Mouse (Mus musculus) mature B cell (primary cell): ENCODE results near the gene Foxn3.

Experiments
- in situ Hi-C: fragments of 300-500 bp; cut with MboI; formaldehyde crosslinking; loops from 2 replicates; pipeline ENCODE4 v1.14.3; 2019

Foxn3 gene

DNA sequence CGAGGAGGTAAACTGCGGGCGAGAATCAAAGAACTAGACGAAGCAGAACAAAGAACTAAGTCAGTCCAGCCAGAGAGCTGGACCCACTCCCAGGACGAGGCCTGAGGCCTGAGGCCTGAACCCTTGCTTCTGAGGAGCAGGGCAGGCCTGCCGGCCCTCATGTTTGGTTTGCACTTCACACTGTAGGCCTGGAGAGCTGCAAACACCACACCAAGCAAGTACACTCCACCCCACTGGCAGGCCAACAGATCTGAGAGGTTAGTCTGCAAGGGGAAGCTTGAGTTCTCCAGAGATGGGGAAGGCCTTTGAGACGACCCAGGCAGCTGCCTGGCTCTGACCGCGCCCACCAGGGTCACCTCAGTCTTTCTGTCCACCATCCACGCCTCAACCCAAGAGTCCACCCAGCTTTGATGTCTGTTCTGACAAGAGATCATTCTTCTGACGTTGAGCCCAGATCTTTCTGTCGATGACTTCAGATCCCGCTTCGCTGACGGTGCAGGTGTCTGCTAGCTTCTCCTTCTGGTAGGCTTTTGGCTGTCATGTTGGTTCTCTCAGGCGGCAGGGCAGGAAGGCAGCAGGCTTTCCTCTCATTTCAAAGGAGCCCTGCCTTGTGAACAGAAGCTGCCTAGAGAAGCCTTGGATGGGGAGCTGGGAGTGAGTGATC lies 231.1 kb downstream of the Foxn3 start:
- in situ Hi-C loops: no loop called here

DNA sequence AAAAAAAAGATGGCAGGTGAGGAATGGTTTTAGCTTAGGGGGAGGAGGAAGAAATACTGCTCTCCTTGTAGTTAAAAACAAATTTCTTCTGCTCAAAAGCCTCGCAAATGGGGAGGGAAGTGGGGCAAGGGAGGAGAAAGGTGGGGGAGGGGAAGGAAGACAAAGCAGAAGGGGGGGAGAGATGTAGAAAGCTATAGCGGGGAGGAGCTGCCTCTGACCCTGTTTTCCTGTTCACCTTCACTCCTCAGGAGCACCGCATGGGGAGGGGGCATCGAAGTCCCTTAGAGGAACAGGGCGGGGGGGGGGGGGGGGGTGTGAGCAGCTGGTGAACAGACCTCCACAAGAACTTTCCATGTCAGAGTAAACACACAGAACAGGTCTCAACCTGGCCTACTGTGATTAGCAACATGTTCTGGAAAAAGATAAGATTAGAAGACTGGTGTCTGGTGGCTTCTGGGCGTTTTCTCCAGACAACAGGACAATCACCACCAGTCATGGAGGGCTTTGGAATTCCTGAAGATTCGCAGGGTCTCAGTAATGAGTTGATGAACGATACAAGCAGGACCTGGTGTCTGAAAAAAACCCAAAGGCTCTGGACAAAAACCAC lies 231.9 kb downstream of the Foxn3 start:
- in situ Hi-C loops: no loop called here

DNA sequence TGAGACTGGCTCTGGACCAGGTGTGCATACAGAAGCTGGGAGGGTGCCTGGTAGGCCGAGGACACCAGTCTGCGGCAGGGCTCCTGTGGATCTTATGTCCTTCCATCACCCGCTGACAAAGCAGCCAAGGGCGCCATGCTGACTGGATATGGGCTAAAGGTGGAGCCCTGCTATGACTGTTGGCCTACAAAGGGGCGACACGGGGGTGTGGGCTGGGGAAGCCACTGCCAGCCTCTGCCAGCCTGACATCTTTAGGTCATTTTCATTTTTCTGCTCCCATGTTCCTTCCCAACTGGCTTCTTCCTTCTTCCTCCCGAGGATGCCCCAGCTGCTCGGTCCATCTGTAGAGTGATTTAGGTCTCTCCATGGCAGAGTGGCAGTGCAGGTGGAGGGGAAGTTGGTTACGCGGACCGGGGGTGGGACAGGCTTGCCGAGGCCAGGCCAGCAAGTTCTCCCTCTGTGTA lies 232.5 kb downstream of the Foxn3 start:
- in situ Hi-C loops: no loop called here

DNA sequence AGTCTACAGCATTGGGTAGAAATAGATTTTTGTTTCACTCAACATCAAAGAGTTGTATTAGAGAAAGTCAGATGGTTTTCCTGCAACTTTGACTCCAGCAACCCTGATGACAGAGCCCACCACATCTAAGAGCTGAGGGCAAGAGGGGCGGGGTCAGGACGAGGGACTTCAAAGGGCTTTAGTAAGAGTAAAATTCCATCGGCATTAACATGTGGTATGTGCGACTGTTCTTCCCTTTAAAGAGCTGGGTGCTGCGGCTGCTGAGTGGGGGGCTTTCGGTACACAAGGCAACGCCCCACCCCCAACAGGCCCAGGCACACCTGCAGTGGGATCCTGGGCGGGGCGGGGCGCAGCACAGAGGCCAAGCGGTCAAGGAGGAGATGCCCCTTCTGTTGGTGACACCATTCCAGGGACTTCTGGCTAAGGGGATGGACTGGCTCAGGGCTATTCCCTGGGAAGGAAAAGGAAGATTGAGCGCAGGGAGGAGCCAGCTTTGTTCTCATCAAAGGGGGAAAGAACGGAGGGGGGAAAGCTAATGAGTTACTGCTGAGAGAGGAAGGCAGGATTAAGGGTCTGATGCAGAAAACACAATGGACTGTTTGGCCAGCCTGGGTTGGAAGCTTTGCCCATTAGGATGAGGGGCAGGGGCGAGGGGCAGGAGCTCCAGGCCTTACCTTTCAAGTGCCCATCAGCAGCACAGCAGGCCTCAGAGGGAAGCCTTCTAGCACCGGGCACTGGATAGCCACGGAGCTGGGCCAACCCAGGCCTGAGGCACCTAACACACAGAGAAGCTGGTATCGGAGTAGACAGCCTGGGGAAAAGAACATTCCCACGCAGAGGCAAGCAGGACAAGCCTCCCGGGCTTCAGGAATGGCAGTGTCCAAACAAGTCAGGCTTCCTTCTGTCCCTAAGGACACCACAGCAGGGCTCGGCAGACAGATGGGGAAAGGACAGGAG lies 233.8 kb downstream of the Foxn3 start:
- in situ Hi-C loops: no loop called here

DNA sequence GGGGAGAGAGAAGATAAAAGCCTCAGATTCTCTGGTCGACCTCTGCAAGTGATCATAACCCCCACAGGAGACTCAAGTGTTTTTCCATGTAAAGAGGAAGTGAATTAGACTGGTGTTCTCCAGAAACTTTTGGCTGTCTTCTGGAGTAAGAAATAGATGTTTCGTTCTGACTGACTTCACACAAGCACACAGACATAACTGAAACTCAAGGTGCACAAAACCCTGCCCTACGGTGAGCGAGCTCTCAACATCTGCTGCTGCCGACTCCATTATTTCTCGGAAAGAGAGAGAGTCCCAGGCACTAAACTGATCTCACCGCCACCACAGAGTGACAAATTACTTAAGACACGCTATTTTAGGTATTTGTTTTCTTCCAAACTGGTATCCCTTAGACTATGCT lies 237.2 kb downstream of the Foxn3 start:
- in situ Hi-C loops: no loop called here

DNA sequence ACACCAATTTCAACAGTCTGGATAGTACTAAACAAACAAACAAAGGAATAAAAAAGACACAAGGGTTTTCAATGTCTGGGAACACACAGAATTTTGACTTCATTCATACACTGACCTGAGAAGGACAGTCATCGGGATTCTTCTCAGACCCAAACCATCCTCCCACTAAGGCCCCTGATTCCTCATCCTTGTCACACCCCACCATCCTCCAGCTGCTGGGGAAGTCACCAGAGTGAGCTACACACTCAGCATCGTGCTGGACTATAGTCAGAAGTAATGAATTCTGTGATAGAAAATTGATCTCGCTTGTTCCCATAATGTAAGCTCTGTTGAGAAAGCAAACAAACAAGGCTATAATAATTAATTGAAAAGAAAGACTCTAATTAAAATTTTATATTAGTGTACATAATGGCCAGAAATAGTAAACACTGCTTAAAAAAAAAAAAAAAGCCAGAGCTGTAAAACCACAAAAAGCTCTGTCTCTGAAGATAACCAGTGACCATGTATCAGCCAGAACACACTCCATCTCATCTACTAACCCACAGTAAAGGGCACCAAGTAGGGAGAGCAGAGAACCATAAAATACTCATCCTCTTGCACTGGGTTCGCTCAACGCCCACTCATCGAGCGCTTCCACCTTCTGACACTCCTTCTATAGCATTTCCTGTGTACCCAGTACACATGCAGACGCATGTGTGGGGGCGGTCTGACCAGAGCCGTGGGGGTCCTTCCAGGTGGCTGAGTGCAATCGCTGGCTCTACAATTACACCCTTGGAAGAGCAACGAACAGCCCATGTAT lies 241.6 kb downstream of the Foxn3 start:
- in situ Hi-C loops: no loop called here

DNA sequence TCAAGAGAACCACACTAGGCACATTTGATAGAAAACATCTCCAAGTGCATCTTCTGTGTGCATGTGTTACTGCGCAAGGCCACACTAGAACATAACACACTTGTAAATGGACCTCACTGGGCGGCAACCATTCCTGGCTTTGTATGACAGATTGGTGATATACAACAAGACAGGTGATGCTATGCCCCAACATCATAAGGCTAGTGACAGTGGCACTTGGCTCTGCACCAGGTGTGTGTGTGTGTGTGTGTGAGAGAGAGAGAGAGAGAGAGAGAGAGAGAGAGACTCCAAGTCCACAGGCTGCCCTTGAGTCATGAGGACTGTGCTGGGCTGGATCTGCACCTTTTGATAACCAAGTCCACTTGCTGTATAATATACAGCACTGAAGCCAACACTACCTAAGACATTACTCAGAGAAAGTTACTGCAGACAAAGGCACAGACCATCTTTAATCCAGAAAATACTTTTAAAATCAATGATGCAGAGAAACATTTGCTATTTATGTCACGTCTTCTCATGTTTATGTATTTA lies 242.4 kb downstream of the Foxn3 start:
- in situ Hi-C loops: no loop called here

DNA sequence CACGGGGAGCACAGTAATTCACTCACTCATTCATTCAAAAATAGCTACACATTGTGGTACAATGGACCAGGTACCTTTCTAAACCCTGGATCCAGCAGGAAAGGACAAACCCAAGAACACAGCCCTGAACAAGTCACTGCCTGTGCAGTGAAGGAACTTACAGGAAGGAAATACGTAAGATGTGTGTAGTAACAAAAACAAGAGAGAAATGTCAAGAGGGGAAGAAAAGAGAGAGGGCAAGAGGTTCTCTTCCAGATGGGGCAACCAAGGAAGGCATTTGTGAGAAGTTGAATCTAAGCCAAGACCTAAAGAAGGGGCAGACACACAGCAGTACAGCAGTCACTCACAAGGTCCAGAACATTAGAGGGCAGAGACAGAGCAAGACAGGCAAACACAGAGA lies 243.5 kb downstream of the Foxn3 start:
- in situ Hi-C loops: no loop called here

DNA sequence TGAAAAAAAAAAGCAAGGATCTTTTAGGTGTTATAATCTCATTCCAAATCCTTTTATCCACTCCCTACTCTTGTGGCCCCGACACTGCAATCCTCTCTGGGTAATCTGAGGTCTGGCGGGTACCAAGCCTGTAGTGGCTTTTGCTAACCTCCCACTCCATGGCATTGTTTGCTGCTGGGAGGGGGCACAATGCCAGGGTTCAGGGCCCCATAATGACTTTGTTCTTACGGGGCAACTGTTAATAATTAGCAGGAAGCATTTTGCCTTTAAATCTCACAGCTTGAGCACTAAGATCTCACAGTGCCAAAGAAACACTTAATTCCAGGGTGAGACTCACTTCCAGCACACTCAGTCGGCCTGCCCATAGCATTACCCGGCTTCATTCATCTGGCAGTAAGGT lies 244.2 kb downstream of the Foxn3 start:
- in situ Hi-C loops: no loop called here

DNA sequence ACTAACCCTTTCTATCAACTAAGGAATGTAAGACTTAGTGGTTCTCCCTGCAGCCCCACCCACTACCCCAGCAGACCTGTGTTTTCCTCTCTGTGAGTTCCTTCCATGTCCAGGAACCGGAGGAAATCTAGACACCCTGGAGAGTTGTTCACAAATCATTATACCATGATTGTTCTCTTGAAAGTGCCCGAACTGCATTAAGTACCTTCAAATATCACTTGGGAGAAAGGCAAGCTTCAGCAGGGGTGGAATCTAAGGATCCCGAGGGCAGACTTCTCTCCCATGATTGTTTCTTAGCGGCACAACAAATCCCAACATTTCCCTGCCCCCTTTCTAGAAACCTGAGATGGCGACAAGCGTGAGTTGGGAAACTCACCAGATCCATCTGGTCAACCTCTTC lies 247.5 kb downstream of the Foxn3 start:
- in situ Hi-C loops: no loop called here

DNA sequence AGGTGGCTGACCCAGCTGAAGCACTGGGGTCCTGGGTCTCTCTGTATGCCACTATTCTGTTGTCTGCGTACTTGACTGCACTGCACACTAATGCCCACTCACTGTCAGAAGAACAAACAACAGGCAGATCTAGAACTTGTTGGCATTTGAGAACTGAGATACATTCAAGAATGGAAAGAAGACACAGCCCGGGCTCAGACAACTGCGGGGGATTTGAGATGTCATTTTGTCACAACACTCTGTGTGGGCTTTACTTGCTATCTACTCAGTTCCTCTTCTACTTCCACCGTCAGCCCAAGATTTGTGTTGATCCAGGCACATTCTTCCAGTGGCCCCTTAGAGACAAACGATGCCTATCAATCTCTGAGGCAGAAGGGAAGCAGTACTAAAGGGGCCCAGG lies 248.6 kb downstream of the Foxn3 start:
- in situ Hi-C loops: no loop called here

DNA sequence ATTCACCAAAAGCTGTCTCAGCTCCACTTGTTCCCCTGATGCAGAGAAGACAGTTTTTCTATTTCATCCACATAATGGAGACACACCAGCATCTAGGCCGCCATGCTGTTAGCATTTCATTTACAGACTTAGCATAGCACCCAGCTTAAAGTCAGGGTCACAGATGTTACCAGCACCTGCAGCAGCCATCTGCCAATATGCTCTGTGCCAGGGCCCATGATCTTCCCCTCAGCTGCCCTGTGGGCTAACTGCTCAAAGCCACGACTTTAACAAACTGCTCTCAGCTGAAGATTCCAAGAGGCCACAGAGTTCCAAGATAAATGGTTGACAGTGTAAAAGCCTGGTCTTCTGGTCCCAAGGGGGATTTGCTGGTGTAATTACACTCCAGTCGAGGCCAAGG lies 252.1 kb downstream of the Foxn3 start:
- in situ Hi-C loops: no loop called here

DNA sequence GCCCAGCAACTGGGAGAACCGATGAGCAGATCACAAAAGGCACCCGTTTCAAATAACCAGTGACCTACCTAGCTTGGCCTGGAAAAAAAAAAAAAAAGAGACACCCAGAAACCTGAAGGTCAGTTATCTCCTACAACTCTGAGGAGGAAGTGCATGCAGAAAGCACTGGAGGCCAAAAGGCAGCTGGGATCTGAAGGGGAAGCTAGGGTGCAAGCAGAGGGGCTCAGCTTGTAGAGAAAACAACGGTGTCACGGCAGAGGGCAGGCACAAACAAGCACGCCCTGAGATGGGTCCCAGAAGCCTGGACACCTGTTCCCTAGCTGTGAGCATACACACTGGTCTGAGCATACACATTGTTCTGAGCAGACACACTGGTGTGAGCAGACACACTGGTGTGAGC lies 253.4 kb downstream of the Foxn3 start:
- in situ Hi-C loops: no loop called here

DNA sequence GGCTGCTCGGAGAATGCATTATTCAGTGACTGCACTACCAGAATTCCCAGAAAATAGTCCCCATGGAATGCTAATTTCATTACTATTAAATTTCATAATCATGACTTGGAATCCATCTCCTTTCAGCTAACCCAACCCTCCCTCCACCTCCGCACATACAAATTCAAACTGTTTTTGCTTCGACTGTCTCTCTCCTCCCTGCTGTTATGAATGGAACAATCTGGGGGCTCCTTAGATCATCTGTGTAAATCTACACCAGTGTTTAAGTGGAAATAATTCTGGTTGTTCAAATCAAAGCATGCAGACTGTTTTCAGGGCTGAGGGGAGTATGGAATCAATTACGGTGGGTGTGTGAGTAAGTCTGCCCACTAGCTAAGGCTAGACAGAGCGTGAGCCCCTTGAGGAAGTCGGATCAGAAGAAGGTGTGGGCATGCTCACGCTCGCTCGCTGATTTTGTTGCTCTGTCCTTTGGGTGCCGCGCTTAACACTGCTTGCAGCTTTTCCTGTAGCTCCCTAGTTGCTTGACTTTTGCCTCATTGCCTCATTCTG lies 254.8 kb downstream of the Foxn3 start:
- in situ Hi-C loops: no loop called here

DNA sequence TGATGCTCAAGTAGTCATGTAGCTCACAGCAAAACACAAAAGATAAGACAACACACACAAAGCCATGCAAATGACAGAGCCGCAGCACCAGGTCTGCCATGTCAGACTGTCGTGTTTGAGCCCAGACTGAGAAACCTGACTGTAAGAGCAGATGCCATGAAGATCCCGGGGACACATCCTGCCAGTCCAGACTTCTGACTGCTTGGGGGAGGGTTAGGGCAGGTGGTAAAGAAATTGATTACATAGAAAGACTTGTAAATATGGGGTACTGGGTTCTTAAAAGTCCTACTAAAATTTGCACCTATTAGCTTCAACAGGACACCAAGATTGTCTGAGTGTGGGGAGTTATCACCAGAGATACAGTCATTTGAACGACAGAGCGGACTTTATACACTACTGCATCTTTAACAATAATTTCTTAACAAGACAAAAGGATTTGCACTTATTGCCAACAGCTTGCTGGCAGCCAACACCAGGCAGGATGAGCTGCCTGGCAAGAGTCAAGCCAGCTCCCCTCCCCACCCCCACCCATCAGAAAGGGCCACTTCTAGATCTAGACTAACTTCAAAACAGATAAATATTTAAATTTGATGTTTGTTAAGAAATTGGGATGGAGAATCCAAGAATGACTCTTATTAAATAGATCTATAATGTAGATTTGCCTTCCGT lies 256.7 kb downstream of the Foxn3 start:
- in situ Hi-C loops: no loop called here

DNA sequence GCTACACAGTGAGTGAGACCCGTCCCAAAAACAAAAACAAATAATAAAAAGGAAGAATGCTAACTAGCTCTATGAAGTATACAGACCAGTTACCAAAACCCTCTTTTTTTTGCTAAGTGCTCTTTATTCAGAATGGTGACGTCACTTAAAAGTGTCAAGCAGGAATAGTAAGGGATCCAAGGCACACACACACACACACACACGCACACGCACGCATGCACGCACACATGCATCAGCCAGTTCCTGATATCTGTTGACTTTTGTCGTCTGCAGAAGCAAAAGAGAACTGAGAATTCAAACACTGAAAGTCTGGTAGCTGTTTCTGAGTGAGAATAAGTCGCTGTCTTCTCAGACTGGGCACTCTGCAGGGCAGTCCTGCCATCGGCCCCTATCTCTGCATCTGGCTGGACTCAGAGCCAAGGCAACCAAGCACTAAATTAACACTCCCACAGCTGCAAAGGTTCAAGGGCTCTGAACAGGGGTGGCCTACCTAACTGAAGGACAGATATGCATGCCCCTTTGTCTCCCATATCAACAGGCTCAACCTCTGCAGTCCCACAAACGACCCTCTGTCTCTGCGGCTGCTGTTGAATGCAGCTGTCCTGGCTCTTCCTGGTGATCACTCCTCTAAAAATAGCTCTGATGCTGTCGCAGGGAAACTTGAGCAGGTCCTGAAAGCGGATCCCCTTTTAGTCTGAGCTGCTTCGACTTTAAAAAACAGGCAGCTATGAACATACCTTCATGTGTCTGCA lies 257.4 kb downstream of the Foxn3 start:
- in situ Hi-C loops: no loop called here

DNA sequence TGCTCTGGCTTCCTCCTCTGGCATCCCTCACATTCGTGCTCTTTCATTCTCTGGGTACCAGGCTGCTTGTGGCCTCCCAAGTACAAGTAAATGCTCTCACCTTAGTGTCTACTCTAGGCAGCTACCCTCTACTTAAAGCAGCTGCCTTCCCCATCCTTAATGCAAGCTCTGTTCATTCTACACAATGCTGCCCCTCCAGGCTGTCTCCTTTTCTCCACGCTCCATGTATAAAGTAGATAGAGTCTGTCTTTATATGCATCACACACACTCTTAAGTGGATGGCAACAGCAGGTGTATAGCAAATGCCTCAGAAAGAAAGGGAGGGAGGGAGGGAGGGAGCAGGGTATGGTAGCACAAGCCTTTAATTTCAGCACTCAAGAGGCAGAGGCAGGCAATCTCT lies 258.1 kb downstream of the Foxn3 start:
- in situ Hi-C loops: no loop called here

DNA sequence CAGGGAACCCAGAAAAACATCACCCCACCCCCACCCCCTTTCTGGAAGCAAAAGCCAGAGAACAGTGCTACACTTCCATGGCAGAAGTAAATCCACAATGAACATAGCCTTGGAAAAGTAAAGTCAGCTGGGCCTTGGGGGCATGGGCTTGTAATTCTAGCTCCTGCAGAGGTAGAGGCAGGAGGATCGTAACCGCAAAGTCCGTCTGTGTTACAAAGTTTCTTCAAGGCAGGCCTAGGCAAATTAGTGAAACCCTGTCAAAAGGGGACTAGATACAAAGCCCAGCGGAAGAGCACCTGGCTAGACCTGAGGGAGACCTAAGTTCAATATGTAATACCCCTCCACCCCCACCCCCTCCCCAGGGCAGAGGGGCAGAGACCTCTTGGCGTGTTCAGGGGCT lies 259.3 kb downstream of the Foxn3 start:
- in situ Hi-C loops: no loop called here

DNA sequence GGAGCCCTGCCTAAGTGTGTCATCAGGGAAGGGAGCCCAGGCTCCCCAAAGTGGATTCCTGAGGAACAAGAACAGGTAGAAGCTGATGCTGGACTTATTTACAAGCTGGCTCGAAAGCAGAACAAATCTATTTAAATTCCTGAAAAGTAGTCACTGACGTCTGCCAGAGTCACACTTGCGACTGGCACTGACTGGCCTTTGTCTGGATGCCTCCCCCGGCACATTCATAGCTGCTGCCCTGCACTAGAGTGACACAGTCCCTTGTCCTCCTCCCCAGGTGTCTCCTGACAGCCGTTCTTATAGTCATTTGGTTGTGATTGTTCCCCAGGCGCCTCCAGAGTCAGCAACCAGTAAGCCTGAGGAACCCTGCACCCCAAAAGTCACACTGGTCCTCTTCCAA lies 259.8 kb downstream of the Foxn3 start:
- in situ Hi-C loops: no loop called here

DNA sequence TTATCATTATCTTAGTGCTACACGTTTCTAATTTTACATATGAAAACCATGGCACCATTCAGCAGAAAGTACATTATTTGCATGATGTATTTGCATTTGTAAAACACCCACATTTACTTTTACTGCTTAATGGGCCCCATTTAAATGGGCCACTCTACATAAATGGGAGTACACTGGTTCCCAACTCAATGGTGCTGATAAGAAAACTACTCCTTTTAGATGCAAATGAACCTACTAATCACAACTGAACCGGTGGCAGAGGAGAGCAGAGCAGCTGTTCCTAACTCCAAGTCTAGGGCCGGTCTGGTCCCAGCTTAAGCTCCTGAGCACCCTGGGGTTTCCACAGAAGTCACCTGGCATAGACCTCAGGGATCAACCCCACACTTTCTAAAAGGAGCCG lies 263.5 kb downstream of the Foxn3 start:
- in situ Hi-C loops: no loop called here
